ENCODE assay signal across 8 mouse cellular contexts in genomic region chr5:31613852-31614286, GRCm38 (mm10). TPM values are rescaled to one million over a fixed set of nuclear protein-coding genes. Genes with fewer than 3 reads are reported as not detected.
DNase-seq lines count a peak whose midpoint lies in the region; ATAC-seq and TF ChIP-seq lines count a peak whose summit lies in the region.

No protein-coding gene starts in this region.

- peak; percentile 76 for ATAC-seq in megakaryocyte, adult 5-6 weeks (ENCODE audit: poor library complexity, severe bottlenecking)

- 0 out of 2 replicates have a peak overlapping the region, but pooled peaks have one; percentile 76 for H3K27ac ChIP-seq in cortical plate, adult 2 months (ENCODE audit: insufficient read depth, low read length)

- TF ChIP-seq CTCF in cortical plate, adult 2 months (IDR thresholded peaks at IDR 0.05; ENCODE audit: extremely low read depth, insufficient read depth, low read length) = no peak

- peak overlapping the region; percentile 70 for H3K4me3 ChIP-seq in cortical plate, adult 2 months (ENCODE audit: insufficient read depth, low read length)

- peaks cover 2% of the 10 kb centered on the region; the same call in 1 of the 2 replicates for H3K4me1 ChIP-seq in cortical plate, adult 2 months (ENCODE audit: control insufficient read depth, insufficient read depth, low read length)

- peak; percentile 75 for TF ChIP-seq POLR2A in cortical plate, adult 2 months (IDR thresholded peaks at IDR 0.05; ENCODE audit: extremely low read depth, insufficient read depth, low read length)

- peak; percentile 94 for DNase-seq in adipocyte (ENCODE audit: low spot score)
- DNase-seq in gastrocnemius, adult 8-10 months (ENCODE audit: low spot score in 2 of 2) = peak; percentile 77 to 86
- DNase-seq in induced T-regulatory cell, adult 2 months (ENCODE audit: low read depth) = peak; percentile 91
- peak; percentile 71 to 78 for DNase-seq in left cerebral cortex, adult 8-10 months (ENCODE audit: low spot score in 2 of 2)
- peak; percentile 88 for DNase-seq in right cerebral cortex, adult 18-20 months
- peak; percentile 78 for DNase-seq in urinary bladder, adult 2 months (ENCODE audit: low spot score)

RNA-seq across cellular contexts. Expression of gene Mrpl33, which starts 17.1 kb away (rescaled TPM):
- polyA plus RNA-seq in cortical plate, adult 2 months (2012; rRNA removed) = 108 and 111 TPM in 2 replicates
- 100 to 1,000 TPM; 256 to 270 (median 258) TPM for total RNA-seq in gastrocnemius, adult 8-10 months (2022)
- 100 to 1,000 TPM in 2 of 4 experiments, 10 to 100 TPM in 2; 76.5 to 106 (median 99.6) TPM for total RNA-seq in left cerebral cortex, adult 8-10 months (2022)
- total RNA-seq in megakaryocyte, adult 5-6 weeks (2015) = 754 and 797 TPM in 2 replicates
- total RNA-seq in megakaryocyte, adult 5-6 weeks (2017) = 428 and 432 TPM in 2 replicates
- polyA plus RNA-seq in urinary bladder, adult 2 months (2012; rRNA removed) = 174 and 196 TPM in 2 replicates

Comparison
In these comparisons a context has a peak if more than half of its experiments do, and no peak if none do; other contexts are left out.
1. Peak in every context shown above with its lines: DNase-seq, ATAC-seq, H3K4me3 ChIP-seq and H3K27ac ChIP-seq.